Mouse (Mus musculus) splenic B cell, adult 2 months (primary cell): ENCODE results near the gene Mcu.

Experiments used
- DNase-seq: peaks from one replicate; pipeline ENCODE4 v3.0.0-alpha.2; 2011; ENCODE audit warnings: low read depth, low spot score
- H3K27me3 ChIP-seq: 2 replicates; pipeline ENCODE4 v1.6.1; 2012; ENCODE audit warnings: mild to moderate bottlenecking, low read length, moderate library complexity, mixed read lengths; ENCODE audit not compliant: control insufficient read depth, poor library complexity, insufficient read depth, severe bottlenecking
- H3K36me3 ChIP-seq: 2 replicates; pipeline ENCODE4 v1.6.1; 2012; ENCODE audit warnings: mild to moderate bottlenecking, low read length, moderate library complexity, mixed read lengths; ENCODE audit not compliant: control insufficient read depth, poor library complexity, insufficient read depth, severe bottlenecking

The Mcu gene

GRCm38 (mm10) chr10:59403793-59404149 lies 212.7 kb downstream of the Mcu start:
- no peaks in the 10 kb centered on the region for H3K36me3 ChIP-seq
- DNase-seq, result no peak
- peaks cover 4% of the 10 kb centered on the region; the same call in 1 of the 2 replicates for H3K27me3 ChIP-seq

DNA sequence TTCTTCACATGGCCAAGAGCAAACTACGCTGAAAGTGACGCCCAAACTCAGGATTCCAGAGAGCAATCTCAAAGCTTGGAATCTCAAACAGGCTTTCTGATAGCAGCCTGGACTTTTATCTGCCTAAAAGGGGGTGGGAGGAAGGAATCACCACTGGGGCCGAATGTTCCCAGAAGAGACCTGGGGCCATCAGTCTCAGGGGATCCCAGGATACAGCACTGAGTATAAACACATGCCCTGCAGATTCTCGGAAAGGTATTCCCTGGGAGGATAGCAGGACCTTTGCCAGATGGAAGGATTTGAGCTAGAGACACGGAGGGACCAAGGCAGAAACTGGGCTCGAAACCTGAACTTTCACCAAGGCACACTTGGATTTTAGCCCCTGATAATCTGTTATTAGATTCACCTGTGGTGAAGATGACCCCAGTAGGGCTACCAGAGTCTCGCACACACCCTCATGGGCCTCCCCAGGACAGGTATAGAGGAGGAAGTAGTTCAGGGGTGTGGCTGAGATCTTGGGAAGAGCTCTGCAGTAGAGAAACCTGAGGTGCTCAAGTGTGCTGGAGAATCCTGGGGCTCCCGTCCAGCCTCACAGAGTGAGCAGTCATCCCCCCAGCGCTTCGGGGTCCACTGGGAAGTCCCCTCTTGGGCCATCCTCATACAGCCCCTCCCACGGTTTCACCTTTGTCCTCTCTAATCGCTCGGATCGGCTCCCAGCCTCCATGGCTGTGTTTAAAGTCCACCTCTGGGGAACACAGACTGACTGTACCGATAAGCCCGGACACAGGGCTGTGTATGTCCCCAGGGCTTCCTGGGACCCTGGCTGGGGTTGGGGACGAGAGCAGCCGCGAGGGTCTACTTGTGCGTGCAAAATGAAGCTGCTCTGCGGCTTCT lies 213.3 kb downstream of the Mcu start, which contains the start of gene Pla2g12b:
Gene Pla2g12b, plus strand, starts transcription at position 762 of the 894 bp plus-strand sequence.
- H3K36me3 ChIP-seq, result no peaks in the 10 kb centered on the region
- no peak for DNase-seq
- peaks cover 4% of the 10 kb centered on the region; the same call in 1 of the 2 replicates for H3K27me3 ChIP-seq
